Mouse (Mus musculus): ENCODE measurements around the gene Elmod3. TPM values are rescaled to one million over a fixed set of nuclear protein-coding genes. Genes with fewer than 3 reads are reported as not detected.

The Elmod3 gene
- polyA plus RNA-seq, 1 experiment = 23.4 TPM

- DNase-seq = no peak
- H3K4me3 ChIP-seq (ENCODE audit: control insufficient read depth, insufficient read depth, low read length) = no peak overlapping the region
- H3K27me3 ChIP-seq (ENCODE audit: control insufficient read depth, insufficient read depth, low read length) = no peaks in the 10 kb centered on the region
- H3K4me1 ChIP-seq (replicated peaks; ENCODE audit: control insufficient read depth, insufficient read depth, low read length) = no peaks in the 10 kb centered on the region
- no peak overlapping the region for H3K27ac ChIP-seq (ENCODE audit: control insufficient read depth, insufficient read depth, low read length)
- TF ChIP-seq POLR2A (IDR thresholded peaks at IDR 0.05; ENCODE audit: control insufficient read depth, extremely low read depth, insufficient read depth, low read length, poor library complexity) (no peak), CTCF (IDR thresholded peaks at IDR 0.05; ENCODE audit: borderline replicate concordance, control insufficient read depth, extremely low read depth, insufficient read depth, low read length, poor library complexity) (no peak)
- H3K36me3 ChIP-seq (ENCODE audit: control insufficient read depth, insufficient read depth, low read length) = no peaks in the 10 kb centered on the region
- 71% methylated on average over 8 of the region's 8 CpGs for WGBS
These were observed 25.6 kb upstream of the Elmod3 start for GRCm38 (mm10) chr6:72623661-72624402.

DNA sequence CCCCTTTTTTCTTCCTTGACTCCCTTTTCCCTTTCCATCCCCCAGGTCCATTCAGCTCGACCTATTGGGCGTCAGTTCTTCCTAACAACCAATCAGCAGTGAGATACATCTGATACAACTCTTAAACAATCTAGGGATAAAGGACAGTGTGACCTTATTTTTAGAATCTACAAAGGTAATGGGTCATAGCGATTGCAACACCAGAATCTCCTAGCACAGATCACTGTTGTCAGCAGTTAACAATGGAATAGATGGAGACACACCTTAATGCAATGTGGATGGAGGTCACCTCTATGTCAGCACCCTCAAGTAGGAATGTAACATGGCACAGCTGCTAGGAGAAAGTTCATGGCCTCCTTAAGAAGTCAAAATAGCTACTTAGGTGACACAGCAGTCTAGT lies 24.7 kb upstream of the Elmod3 start:
- WGBS = 93% methylated on average over 3 of the region's 3 CpGs
- H3K27me3 ChIP-seq (ENCODE audit: control insufficient read depth, insufficient read depth, low read length) = no peaks in the 10 kb centered on the region
- H3K27ac ChIP-seq (ENCODE audit: control insufficient read depth, insufficient read depth, low read length) = no peak overlapping the region
- no peak overlapping the region for H3K4me3 ChIP-seq (ENCODE audit: control insufficient read depth, insufficient read depth, low read length)
- no peak for TF ChIP-seq POLR2A (IDR thresholded peaks at IDR 0.05; ENCODE audit: control insufficient read depth, extremely low read depth, insufficient read depth, low read length, poor library complexity)
- no peak for TF ChIP-seq CTCF (IDR thresholded peaks at IDR 0.05; ENCODE audit: borderline replicate concordance, control insufficient read depth, extremely low read depth, insufficient read depth, low read length, poor library complexity)
- DNase-seq = no peak
- no peaks in the 10 kb centered on the region for H3K36me3 ChIP-seq (ENCODE audit: control insufficient read depth, insufficient read depth, low read length)
- H3K4me1 ChIP-seq (replicated peaks; ENCODE audit: control insufficient read depth, insufficient read depth, low read length) = no peaks in the 10 kb centered on the region

DNA sequence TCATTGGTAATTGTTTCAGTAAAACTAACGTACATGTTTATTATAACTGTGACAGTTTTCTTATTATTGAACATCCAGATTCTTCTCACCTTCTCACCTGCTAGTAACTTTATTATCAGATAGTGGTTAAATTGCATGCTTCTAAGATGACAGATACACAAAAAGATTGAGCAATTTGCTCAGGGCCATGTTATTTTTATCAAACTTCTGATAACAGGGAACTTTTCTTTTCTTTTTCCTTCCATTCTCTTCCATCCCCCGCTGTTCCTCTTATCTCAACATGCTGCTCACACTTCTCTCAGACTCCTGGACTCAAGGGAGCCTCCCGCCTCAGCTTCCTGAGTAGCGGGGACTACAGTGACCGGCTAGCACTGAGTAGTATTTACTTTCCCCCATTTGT lies 22.7 kb upstream of the Elmod3 start:
- no peak overlapping the region for H3K27ac ChIP-seq (ENCODE audit: control insufficient read depth, insufficient read depth, low read length)
- 98% methylated on average over 5 of the region's 5 CpGs for WGBS
- H3K36me3 ChIP-seq (ENCODE audit: control insufficient read depth, insufficient read depth, low read length) = no peaks in the 10 kb centered on the region

DNA sequence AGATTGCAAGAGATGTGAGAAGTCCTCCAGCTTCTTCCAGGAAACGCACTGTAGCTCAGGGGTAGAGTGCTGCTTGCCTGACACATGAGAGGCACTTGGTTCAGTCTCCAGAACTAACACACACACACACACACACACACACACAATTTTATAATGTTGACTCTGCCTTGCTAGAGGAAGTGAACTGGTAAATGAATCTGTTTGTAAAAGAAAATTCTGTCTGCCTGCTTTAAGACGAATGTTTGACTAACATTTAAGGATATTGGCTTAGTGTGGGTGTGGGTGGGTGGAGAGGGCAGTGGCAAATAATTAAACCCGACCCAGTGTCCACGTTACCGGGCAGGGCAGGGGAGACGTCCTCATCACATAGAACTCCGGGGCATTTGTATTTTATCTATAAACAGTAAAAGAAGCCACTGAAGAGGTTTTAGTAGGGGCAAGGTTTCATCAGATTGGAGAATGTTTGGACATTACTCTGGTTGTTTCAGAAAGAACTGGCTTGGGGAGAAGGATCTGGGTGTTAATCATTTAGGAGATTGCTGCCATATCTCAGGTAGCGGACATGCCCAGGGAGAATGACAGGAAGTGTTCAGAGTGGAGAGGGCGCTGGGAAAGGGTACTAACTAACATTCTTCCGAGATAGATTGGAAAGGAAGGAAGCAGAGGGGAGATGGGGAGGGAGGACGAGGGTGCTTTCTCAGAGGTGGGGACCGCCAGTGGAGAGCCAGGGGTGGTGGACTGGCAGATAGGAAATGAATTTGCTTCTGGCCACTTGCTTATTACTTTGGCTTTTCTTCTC lies 21.7 kb upstream of the Elmod3 start:
- H3K36me3 ChIP-seq (ENCODE audit: control insufficient read depth, insufficient read depth, low read length) = no peaks in the 10 kb centered on the region
- H3K4me3 ChIP-seq (ENCODE audit: control insufficient read depth, insufficient read depth, low read length) = no peak overlapping the region
- WGBS = 57% methylated on average over 12 of the region's 12 CpGs
- H3K4me1 ChIP-seq (replicated peaks; ENCODE audit: control insufficient read depth, insufficient read depth, low read length) = peaks cover 2% of the 10 kb centered on the region
- no peak for DNase-seq
- no peaks in the 10 kb centered on the region for H3K27me3 ChIP-seq (ENCODE audit: control insufficient read depth, insufficient read depth, low read length)
- TF ChIP-seq POLR2A (IDR thresholded peaks at IDR 0.05; ENCODE audit: control insufficient read depth, extremely low read depth, insufficient read depth, low read length, poor library complexity) (no peak), CTCF (IDR thresholded peaks at IDR 0.05; ENCODE audit: borderline replicate concordance, control insufficient read depth, extremely low read depth, insufficient read depth, low read length, poor library complexity) (no peak)
- no peak overlapping the region for H3K27ac ChIP-seq (ENCODE audit: control insufficient read depth, insufficient read depth, low read length)

More for the DNA sequence above, 22.7 kb upstream of the Elmod3 start:
- no peak for DNase-seq
- no peak overlapping the region for H3K4me3 ChIP-seq (ENCODE audit: control insufficient read depth, insufficient read depth, low read length)
- H3K4me1 ChIP-seq (replicated peaks; ENCODE audit: control insufficient read depth, insufficient read depth, low read length) = peaks cover under 1% of the 10 kb centered on the region
- TF ChIP-seq POLR2A (IDR thresholded peaks at IDR 0.05; ENCODE audit: control insufficient read depth, extremely low read depth, insufficient read depth, low read length, poor library complexity) = no peak
- TF ChIP-seq CTCF (IDR thresholded peaks at IDR 0.05; ENCODE audit: borderline replicate concordance, control insufficient read depth, extremely low read depth, insufficient read depth, low read length, poor library complexity) = no peak
- H3K27me3 ChIP-seq (ENCODE audit: control insufficient read depth, insufficient read depth, low read length) = no peaks in the 10 kb centered on the region

DNA sequence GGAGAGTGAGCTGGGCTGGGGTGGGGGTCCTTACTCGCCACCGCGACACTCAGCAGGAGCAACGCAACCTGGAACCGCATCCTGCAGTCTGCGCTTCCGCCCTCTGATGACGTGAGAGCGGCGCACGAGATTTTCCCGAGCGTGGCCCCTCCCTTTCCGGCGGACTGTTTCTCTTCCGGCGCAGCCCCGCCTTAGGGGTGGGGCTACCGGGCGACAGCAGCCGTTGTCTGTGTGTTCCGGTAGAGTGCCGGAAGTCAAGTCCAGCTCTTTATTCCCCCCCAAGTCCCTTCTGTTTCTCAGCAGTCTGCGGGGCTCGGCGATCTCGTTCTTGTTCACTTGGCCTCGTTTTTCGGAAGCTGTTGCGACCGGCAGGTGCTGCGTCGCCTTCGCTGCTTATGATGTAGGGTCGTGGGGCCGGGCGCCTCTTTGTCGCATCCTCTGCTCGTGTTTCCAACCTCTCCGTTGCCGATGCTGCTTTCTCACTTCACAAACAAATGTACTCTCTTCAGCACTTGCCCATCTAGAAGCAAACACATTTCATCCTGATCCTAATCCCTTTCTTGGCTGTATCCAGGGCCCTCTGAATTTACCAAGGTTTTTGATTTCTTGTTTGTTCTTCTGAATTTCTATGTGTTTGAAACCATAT lies 18.6 kb upstream of the Elmod3 start, which contains the start of gene Tgoln1:
Tgoln1 (minus strand) TSS at position 358 of the 646 bp plus-strand sequence.
- peak; percentile 97 for DNase-seq
- Histone ChIP-seq H3K4me3 (ENCODE audit: control insufficient read depth, insufficient read depth, low read length) (peak within 1 kb of the TSS; percentile 94), H3K4me1 (replicated peaks; ENCODE audit: control insufficient read depth, insufficient read depth, low read length) (peaks cover 5% of the 10 kb centered on the region), H3K27me3 (ENCODE audit: control insufficient read depth, insufficient read depth, low read length) (no peaks in the 10 kb centered on the region), H3K27ac (ENCODE audit: control insufficient read depth, insufficient read depth, low read length) (peak within 1 kb of the TSS; percentile 98), H3K36me3 (ENCODE audit: control insufficient read depth, insufficient read depth, low read length) (peaks cover 20% of the 10 kb centered on the region)
- WGBS = under 1% methylated on average over 41 of the region's 41 CpGs
- peak; percentile 57; the same call in 1 of the 2 replicates for TF ChIP-seq CTCF (IDR thresholded peaks at IDR 0.05; ENCODE audit: borderline replicate concordance, control insufficient read depth, extremely low read depth, insufficient read depth, low read length, poor library complexity)
- peak; percentile 96 for TF ChIP-seq POLR2A (IDR thresholded peaks at IDR 0.05; ENCODE audit: control insufficient read depth, extremely low read depth, insufficient read depth, low read length, poor library complexity)
